Mouse (Mus musculus) cortical plate, adult 2 months (tissue): ENCODE measurements around the gene Slc4a7.

Experiments used
- CTCF ChIP-seq: fragments of 200-500 bp; IDR thresholded peaks from 2 replicates; pipeline ENCODE4 v1.5.1; 2011; ENCODE audit warnings: mild to moderate bottlenecking, control low read depth, low read length; ENCODE audit not compliant: insufficient read depth; ENCODE audit errors: extremely low read depth
- POLR2A ChIP-seq: fragments of 200-500 bp; IDR thresholded peaks from 2 replicates; pipeline ENCODE4 v1.6.1; 2011; ENCODE audit warnings: mild to moderate bottlenecking, low read length, control low read depth; ENCODE audit not compliant: insufficient read depth; ENCODE audit errors: extremely low read depth

GRCm38 (mm10) chr14:14834266-14834665 lies 132.2 kb downstream of the Slc4a7 start:
- no peak for TF ChIP-seq POLR2A
- TF ChIP-seq CTCF, result no peak
